Mouse (Mus musculus) splenic B cell, adult 2 months (primary cell): ENCODE measurements around the gene Limch1.

Experiments used
- DNase-seq: peaks from one replicate; pipeline ENCODE4 v3.0.0-alpha.2; 2011; ENCODE audit warnings: low read depth, low spot score
- H3K27me3 ChIP-seq: 2 replicates; pipeline ENCODE4 v1.6.1; 2012; ENCODE audit warnings: mild to moderate bottlenecking, low read length, moderate library complexity, mixed read lengths; ENCODE audit not compliant: control insufficient read depth, poor library complexity, insufficient read depth, severe bottlenecking
- H3K36me3 ChIP-seq: 2 replicates; pipeline ENCODE4 v1.6.1; 2012; ENCODE audit warnings: mild to moderate bottlenecking, low read length, moderate library complexity, mixed read lengths; ENCODE audit not compliant: control insufficient read depth, poor library complexity, insufficient read depth, severe bottlenecking

Gene Limch1

DNA sequence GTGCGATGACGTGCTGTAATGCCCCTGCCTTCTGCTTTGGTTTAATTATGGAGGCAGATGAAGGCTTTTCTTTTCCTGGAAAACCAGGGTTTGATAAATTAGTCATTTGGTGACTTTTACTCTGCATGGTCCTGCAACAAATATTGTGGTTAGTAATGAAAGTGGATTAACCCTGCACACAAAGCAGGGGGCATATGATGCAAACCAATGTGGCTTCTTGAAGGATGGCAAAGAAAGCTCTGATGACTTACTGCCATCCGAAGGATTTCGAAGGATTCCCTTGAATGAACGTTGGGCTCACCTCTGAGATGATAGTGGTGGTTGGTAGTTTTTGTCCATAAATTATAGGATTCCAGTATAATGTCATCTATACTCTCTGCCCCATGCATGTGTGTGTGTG, 108.6 kb downstream of the Limch1 start:
- Histone ChIP-seq H3K27me3 (no peaks in the 10 kb centered on the region), H3K36me3 (no peaks in the 10 kb centered on the region)
- no peak for DNase-seq

DNA sequence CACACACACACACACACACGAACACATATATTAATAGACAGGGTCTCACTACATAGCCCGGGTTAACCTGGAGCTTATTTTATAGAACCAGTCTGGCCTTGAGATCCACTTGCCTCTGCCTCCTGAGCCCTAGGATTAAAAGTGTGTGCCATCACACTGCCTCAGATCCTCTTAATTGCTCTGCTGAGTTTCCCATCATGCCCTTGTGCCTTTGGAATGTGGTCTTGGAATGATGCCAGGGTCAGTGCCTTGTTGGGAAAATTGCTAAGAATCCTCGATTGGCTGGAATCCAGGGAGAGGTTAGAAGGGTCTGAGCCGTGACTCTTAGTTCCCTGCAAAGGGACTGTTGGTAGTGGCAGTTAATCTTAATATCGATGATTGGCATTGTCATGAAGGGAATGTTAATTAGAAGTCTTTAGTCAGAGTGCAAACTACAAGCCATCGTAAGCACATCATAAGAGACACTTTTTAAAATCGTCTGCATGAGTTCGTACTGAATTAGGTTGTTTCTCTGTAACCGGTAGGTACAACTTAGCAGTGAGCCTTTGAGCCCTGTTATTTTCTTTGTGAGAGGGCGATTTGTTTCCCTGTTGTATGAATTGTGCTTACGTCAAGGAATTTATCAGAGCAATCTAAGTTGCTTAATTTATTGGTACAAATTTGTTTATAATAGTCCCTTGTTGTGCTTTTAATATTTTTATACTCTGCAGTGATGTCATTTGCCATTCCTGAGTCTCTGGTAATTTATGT, 109.9 kb downstream of the Limch1 start:
- DNase-seq: no peak
- no peaks in the 10 kb centered on the region for H3K27me3 ChIP-seq
- H3K36me3 ChIP-seq: no peaks in the 10 kb centered on the region

GRCm38 (mm10) chr5:66859506-66859905, 113.9 kb downstream of the Limch1 start:
- Histone ChIP-seq H3K36me3 (no peaks in the 10 kb centered on the region), H3K27me3 (no peaks in the 10 kb centered on the region)
- no peak for DNase-seq

- H3K36me3 ChIP-seq: no peaks in the 10 kb centered on the region
- no peak for DNase-seq
Observed at GRCm38 (mm10) chr5:66861232-66862035, 115.8 kb downstream of the Limch1 start.

DNA sequence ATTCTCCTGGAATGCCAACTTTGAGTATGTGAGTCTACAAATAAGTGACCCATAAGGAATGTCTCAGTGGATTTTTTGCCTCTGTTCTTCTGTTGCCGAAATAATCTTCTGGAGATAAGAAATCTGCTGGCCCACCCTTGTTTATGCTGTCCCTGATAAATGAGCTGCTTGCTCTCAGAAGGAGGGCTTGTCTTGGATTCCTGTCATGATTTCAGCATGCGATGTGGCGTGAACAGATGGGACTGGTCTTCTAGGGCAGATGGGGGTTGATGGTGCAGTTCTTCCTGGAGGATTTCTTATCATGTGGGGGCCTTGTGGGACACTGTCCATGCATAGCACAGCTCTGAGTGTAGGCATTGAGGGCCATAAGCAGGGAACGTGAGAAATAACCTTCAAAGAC, 116.5 kb downstream of the Limch1 start:
- DNase-seq: no peak
- no peaks in the 10 kb centered on the region for H3K27me3 ChIP-seq
- H3K36me3 ChIP-seq: no peaks in the 10 kb centered on the region

More at GRCm38 (mm10) chr5:66861232-66862035, 115.8 kb downstream of the Limch1 start:
- no peaks in the 10 kb centered on the region for H3K27me3 ChIP-seq

DNA sequence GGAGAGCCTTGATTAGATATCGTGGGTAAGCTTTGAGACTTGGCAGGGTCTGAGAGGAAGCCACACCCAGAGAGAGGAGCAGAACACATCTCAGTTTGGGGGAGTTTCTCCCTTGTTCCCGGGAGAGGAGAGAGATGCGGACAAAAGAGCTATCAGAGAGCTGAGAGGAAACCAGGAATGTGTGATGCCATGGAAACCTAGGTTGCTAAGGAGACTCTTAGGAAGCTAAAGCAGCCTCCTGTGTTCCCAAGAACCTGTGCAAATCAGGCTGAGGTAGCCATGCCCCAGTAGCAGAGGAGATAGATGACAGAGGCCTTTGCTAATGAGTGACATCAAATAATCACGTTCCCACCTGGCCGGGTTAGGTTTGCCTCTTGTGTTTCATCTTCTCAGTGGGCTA, 119.6 kb downstream of the Limch1 start:
- Histone ChIP-seq H3K27me3 (no peaks in the 10 kb centered on the region; the same call in 1 of the 2 replicates), H3K36me3 (no peaks in the 10 kb centered on the region)
- no peak for DNase-seq

DNA sequence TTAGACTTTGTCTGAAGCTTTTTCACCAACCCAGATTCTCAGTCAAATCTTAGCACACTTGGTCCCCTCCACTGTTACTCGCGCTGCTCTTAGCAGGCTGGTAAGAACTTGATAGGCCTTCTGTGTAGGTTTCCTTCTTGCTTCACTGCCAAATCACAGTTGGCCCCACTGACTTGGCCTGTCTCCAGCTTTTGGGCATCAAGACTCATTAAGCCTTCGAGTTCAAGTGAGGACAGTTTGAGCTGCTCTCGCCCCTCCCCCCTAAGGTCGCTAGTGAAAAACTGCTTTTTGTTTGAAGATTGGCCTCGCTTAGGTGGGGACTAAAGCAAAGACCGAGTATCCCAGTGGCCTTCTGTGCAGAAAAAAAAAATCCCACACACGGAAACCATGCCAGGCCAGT, 120.4 kb downstream of the Limch1 start:
- H3K27me3 ChIP-seq: no peaks in the 10 kb centered on the region; the same call in 1 of the 2 replicates
- DNase-seq: no peak

GRCm38 (mm10) chr5:66869545-66869944, 123.9 kb downstream of the Limch1 start:
- H3K36me3 ChIP-seq: no peaks in the 10 kb centered on the region
- no peak for DNase-seq
- no peaks in the 10 kb centered on the region; the same call in 1 of the 2 replicates for H3K27me3 ChIP-seq

More for the DNA sequence above, 120.4 kb downstream of the Limch1 start:
- no peaks in the 10 kb centered on the region for H3K36me3 ChIP-seq

- Histone ChIP-seq H3K36me3 (no peaks in the 10 kb centered on the region), H3K27me3 (no peaks in the 10 kb centered on the region; the same call in 1 of the 2 replicates)
- DNase-seq: no peak
Observed at GRCm38 (mm10) chr5:66871521-66872050, 126.0 kb downstream of the Limch1 start.

DNA sequence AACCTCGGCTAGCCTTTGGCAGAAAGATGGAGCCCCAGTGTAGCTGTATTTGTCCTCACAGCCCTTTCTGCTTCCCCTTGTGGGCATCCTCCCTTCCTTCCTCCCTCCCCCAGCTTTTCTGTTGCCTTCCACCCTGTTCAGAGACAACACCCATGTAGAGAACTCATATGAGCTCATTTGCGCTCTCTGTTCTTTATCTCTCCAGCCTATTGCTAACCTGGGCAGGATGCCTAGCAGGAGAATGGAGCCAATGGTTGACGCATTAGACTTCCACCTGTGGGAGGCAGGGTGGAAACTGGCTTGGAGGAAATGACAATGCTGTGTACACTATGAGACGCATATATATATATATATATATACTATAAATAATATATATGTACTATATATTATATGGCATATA, 126.4 kb downstream of the Limch1 start:
- Histone ChIP-seq H3K36me3 (no peaks in the 10 kb centered on the region), H3K27me3 (no peaks in the 10 kb centered on the region; the same call in 1 of the 2 replicates)
- DNase-seq: no peak

- H3K36me3 ChIP-seq: no peaks in the 10 kb centered on the region
- no peak for DNase-seq
- no peaks in the 10 kb centered on the region; the same call in 1 of the 2 replicates for H3K27me3 ChIP-seq
Observed at GRCm38 (mm10) chr5:66872681-66873080, 127.1 kb downstream of the Limch1 start.

- DNase-seq: no peak
- Histone ChIP-seq H3K36me3 (no peaks in the 10 kb centered on the region), H3K27me3 (no peaks in the 10 kb centered on the region)
Observed at GRCm38 (mm10) chr5:66876018-66876805, 130.6 kb downstream of the Limch1 start.

GRCm38 (mm10) chr5:66877066-66877465, 131.4 kb downstream of the Limch1 start:
- DNase-seq: no peak
- Histone ChIP-seq H3K27me3 (no peaks in the 10 kb centered on the region), H3K36me3 (no peaks in the 10 kb centered on the region)

- no peaks in the 10 kb centered on the region for H3K36me3 ChIP-seq
- H3K27me3 ChIP-seq: no peaks in the 10 kb centered on the region
- no peak for DNase-seq
Observed at GRCm38 (mm10) chr5:66881901-66882341, 136.3 kb downstream of the Limch1 start.
